Mouse (Mus musculus) T-helper 17 cell (primary cell): Measurements from ENCODE around the gene Lpin2.

Experiments used
- in situ Hi-C, 2 experiments: fragments of 300-600 bp; cut with MboI, MseI; formaldehyde crosslinking; loops; 1 replicate in 1 of 2; 2 replicates in 1 of 2; pipeline ENCODE4 v1.15.1; 2025; ENCODE audit warnings: high pct_unique_total_duplicates in 2 of 2

Lpin2 gene

GRCm38 (mm10) chr17:71290486-71291410 is 108.4 kb downstream of the Lpin2 start:
- in situ Hi-C loops, result no loop called here

GRCm38 (mm10) chr17:71291897-71292420 is 109.6 kb downstream of the Lpin2 start:
- in situ Hi-C loops, result no loop called here

GRCm38 (mm10) chr17:71292897-71293296 is 110.5 kb downstream of the Lpin2 start:
- in situ Hi-C loops, result no loop called here

- in situ Hi-C loops, result no loop called here
Measured at GRCm38 (mm10) chr17:71294570-71294969, 112.2 kb downstream of the Lpin2 start.
